Mouse (Mus musculus): ENCODE measurements around the gene Cep70. TPM values are rescaled to one million over a fixed set of nuclear protein-coding genes. Genes with fewer than 3 reads are reported as not detected.

The Cep70 gene
- polyA plus RNA-seq, 1 experiment from 2014 or later, result 14.1 TPM

DNA sequence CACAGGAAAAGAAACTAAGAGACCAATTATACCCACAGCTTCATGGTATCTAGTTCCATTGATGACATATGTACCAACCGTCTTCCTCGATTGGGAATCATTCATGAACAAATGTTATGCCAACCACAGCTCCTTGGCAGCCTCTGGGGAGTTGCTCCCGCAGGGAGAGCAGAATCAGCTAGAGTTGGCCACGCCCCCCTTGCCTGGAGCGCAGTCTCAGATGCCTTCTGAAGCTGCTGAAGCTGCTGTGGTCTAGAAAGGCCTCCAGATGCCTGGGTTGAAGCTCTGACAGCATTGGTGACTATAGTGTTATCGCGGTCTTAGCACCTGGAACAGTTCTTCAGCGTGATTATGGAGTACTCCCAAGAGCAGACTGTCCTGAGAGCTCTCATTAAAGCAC is 5.1 kb downstream of the Cep70 start:
- WGBS (ENCODE audit: missing documents), result 95% methylated on average over 8 of the region's 8 CpGs
- Histone ChIP-seq H3K79me2 (ENCODE audit: inconsistent target) (peaks cover 20% of the 10 kb centered on the region), H3K4me3 (ENCODE audit: inconsistent target) (no peak overlapping the region), H3K27ac (no peak overlapping the region), H3K36me3 (ENCODE audit: inconsistent target) (peaks cover 6% of the 10 kb centered on the region; the same call in 1 of the 2 replicates)

DNA sequence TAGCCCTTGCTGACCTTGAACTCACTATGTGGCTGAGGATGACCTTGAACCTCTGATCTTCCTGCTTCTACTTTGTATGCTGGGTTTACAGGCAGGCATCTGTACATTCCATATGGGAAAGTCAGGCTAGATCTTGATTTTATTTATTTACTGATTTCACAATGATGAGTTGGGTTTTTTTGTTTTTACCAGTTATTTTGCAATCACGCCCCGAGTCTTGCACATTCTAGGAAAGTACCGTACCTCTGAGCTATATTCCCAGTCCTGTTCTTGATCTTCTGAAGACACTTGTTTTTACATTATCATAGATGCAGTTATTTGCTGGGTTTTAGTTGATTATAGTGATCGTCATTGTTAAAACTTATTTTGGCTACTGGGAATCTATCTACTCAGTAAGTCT is 5.7 kb downstream of the Cep70 start:
- Histone ChIP-seq H3K79me2 (ENCODE audit: inconsistent target) (peaks cover 15% of the 10 kb centered on the region), H3K4me3 (ENCODE audit: inconsistent target) (no peak overlapping the region), H3K36me3 (ENCODE audit: inconsistent target) (peaks cover 8% of the 10 kb centered on the region; the same call in 1 of the 2 replicates), H3K27ac (no peak overlapping the region)
- WGBS (ENCODE audit: missing documents), result 74% methylated on average over 4 of the region's 4 CpGs

DNA sequence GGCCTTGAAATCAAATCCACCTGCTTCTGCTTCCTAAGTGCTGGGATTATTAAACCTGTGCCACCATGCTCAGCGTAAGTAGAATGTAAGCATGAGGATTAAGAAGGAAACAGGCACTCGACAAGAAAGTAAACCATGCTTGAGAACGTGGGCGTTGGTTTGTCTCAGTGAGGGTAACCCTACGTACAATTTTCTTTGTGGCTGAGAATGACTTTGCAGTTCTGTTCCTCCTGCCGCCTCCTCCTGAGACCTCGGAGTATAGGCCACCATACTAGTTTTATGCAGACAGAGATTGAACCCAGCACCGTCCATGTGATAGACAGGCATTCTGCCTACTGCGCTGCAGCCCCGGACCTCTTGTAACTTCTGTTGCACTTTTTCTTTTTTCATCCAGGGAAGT is 10.7 kb downstream of the Cep70 start:
- H3K36me3 ChIP-seq (ENCODE audit: inconsistent target), result peaks cover 33% of the 10 kb centered on the region; the same call in 1 of the 2 replicates
- 87% methylated on average over 10 of the region's 10 CpGs for WGBS (ENCODE audit: missing documents)
- no peak overlapping the region for H3K4me3 ChIP-seq (ENCODE audit: inconsistent target)
- H3K27ac ChIP-seq, result no peak overlapping the region
- H3K79me2 ChIP-seq (ENCODE audit: inconsistent target), result no peaks in the 10 kb centered on the region; the same call in 1 of the 2 replicates

DNA sequence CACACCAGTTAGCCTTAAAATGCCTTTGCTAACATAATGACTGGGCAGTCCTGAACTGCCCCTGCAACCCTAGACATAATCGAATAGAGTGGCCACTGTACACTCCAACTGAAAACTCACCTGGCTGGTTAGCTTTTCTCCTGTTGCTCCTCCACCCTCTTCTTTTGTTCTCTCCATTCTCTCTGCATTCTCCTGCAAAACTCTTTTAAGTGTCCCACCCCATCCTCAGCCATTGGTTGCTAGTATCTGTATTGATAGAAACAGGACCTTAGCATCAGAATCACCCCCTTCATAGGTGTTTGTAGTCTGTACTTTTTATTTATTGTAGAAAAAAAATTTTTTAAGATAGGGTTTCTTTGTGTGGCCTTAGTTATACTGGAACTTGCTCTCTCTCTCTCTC is 13.0 kb downstream of the Cep70 start:
- 95% methylated on average over 1 of the region's 1 CpGs for WGBS (ENCODE audit: missing documents)
- H3K79me2 ChIP-seq (ENCODE audit: inconsistent target), result no peaks in the 10 kb centered on the region; the same call in 1 of the 2 replicates
- H3K36me3 ChIP-seq (ENCODE audit: inconsistent target), result peaks cover 33% of the 10 kb centered on the region; the same call in 1 of the 2 replicates
- no peak overlapping the region for H3K27ac ChIP-seq
- no peak overlapping the region for H3K4me3 ChIP-seq (ENCODE audit: inconsistent target)

DNA sequence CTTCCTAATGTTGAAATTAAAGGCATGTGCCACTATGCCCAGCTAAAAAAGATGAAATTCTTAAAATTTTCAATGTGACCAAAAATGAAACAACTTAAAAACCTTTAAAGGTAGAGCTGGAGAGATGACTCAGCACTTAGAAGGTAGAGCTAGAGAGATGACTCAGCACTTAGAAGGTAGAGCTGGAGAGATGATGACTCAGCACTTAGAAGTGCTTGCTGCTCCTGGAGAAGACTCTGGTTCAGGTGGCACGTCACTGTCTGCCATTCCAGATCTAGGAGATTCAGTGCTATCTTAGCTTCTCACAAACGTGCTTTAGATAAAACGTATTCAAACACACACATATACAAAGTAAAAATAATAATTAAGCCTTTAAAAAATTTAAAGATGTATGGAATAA is 13.7 kb downstream of the Cep70 start:
- WGBS (ENCODE audit: missing documents), result 100% methylated on average over 2 of the region's 3 CpGs
- H3K36me3 ChIP-seq (ENCODE audit: inconsistent target), result peaks cover 33% of the 10 kb centered on the region; the same call in 1 of the 2 replicates
- no peak overlapping the region for H3K27ac ChIP-seq

DNA sequence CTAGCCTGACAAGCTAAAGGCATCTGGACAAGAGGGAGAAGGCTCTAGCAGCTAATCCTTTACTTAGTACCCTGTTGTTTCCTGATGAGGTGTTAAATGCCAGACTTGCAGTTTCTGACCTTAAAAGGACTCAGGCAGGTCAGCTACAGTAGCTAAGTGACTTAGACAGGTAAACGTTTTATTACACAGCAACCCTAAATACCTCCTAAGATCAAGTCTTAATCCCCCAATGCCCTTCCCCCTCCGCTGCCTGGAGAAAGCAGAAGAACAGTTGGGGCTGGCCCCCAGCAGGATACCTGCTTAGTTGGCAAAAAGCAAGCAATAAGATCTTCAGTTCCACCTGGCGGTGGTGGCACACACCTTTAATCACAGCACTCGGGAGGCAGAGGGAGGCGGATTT is 15.7 kb downstream of the Cep70 start:
- H3K79me2 ChIP-seq (ENCODE audit: inconsistent target), result no peaks in the 10 kb centered on the region
- WGBS (ENCODE audit: missing documents), result 95% methylated on average over 5 of the region's 5 CpGs
- no peak overlapping the region for H3K4me3 ChIP-seq (ENCODE audit: inconsistent target)
- no peak overlapping the region for H3K27ac ChIP-seq
- H3K36me3 ChIP-seq (ENCODE audit: inconsistent target), result peaks cover 41% of the 10 kb centered on the region

More for the DNA sequence above, 13.7 kb downstream of the Cep70 start:
- H3K79me2 ChIP-seq (ENCODE audit: inconsistent target), result no peaks in the 10 kb centered on the region
- no peak overlapping the region for H3K4me3 ChIP-seq (ENCODE audit: inconsistent target)

DNA sequence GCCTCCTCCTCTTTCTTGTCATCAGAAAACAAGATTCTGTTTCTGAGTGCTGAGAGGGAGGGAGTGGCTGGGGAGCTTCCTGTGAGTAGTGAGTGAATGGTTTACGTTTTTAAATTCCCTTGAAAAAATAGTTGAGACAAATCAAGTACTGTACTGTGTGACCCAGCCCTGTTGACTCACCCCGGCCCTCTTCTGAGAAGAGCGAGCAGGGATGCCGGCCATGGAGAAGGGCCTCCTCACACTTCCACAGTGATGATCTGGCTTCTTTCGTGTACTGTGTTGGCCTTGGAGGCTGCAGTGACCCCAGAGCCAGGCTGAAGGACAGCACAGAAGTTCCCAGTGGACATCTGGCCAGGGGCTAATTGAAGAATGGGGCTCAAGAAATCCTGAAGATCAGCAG is 61.1 kb downstream of the Cep70 start:
- H3K36me3 ChIP-seq (ENCODE audit: inconsistent target), result no peaks in the 10 kb centered on the region; the same call in 1 of the 2 replicates

DNA sequence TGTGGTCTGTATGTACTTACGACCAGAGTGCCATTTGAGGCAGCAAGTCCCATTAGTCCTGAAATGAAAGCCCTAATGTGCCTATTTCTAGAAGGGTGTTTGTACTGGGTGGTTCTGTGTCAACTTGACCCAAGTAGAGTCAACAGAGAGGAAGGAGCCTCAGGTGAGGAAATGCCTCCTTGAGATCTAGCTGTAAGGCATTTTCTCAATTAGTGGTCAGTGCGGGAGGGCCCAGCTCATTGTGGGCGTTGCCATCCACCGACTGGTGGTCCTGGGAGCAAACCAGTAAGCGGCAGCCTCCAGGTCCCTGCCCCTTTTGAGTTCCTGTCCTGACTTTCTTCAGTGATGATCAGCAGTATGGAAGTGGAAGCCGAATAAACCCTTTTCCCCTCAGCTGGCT is 63.1 kb downstream of the Cep70 start:
- no peak overlapping the region for H3K4me3 ChIP-seq (ENCODE audit: inconsistent target)
- H3K27ac ChIP-seq, result no peak overlapping the region
- no peaks in the 10 kb centered on the region for H3K36me3 ChIP-seq (ENCODE audit: inconsistent target)
- 89% methylated on average over 6 of the region's 6 CpGs for WGBS (ENCODE audit: missing documents)
- no peaks in the 10 kb centered on the region for H3K79me2 ChIP-seq (ENCODE audit: inconsistent target)

More for the DNA sequence above, 61.1 kb downstream of the Cep70 start:
- H3K79me2 ChIP-seq (ENCODE audit: inconsistent target), result no peaks in the 10 kb centered on the region
- H3K4me3 ChIP-seq (ENCODE audit: inconsistent target), result no peak overlapping the region
- H3K27ac ChIP-seq, result no peak overlapping the region
- 93% methylated on average over 5 of the region's 5 CpGs for whole genome bisulfite sequencing (ENCODE audit: missing documents)

DNA sequence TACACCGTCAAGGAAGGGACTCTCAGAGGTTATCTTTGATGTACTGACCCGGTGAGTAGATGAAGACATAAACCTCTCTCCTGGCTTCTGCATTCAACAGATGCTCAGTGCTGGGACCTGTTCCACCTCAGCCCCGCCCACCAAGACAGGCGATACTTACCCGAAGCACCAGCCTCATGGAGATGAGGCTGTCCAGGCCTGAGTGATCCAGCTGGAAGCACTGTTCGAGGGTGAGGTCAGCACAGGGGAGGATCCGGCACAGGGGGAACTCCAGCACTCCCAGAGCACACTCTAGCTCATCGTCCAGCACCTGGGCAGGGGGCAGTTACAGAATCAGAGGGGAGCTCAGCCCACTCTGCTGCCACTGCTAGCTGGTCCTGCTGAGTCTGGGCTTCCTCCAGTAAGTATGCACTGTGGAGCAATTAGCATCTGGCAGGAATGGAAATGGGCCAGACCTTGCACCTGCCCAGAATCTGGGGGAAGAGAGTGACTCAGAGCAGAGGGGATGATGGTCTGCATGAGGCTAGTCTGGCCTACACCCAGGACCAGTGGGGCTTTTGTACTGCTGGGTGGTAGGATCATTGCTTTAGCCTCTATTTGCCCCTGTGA is 76.3 kb downstream of the Cep70 start:
- Histone ChIP-seq H3K36me3 (ENCODE audit: inconsistent target) (no peaks in the 10 kb centered on the region), H3K4me3 (ENCODE audit: inconsistent target) (no peak overlapping the region), H3K27ac (no peak overlapping the region), H3K79me2 (ENCODE audit: inconsistent target) (no peaks in the 10 kb centered on the region)
- WGBS (ENCODE audit: missing documents), result 77% methylated on average over 8 of the region's 8 CpGs

DNA sequence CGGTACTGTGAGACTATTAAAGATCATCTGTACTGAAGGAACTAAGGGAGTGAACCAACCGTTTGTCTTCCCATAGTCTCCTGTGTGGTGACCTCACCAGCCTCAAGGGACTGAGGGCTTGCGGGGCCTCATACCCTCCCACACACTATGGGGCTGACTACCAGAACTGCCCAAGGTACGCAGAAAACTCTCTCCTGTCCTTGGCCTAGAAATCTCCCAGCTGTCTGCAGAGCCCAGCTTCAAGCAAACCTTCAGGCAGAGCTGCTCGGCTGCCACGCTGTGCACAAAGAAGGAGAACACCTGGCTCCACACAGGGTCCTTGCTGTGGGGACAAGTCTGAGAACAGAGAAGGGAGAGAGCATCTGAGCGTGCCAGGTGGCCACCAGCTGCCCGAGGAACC is 76.8 kb downstream of the Cep70 start:
- WGBS (ENCODE audit: missing documents), result 85% methylated on average over 7 of the region's 8 CpGs
- Histone ChIP-seq H3K27ac (no peak overlapping the region), H3K36me3 (ENCODE audit: inconsistent target) (no peaks in the 10 kb centered on the region), H3K4me3 (ENCODE audit: inconsistent target) (no peak overlapping the region), H3K79me2 (ENCODE audit: inconsistent target) (no peaks in the 10 kb centered on the region)

DNA sequence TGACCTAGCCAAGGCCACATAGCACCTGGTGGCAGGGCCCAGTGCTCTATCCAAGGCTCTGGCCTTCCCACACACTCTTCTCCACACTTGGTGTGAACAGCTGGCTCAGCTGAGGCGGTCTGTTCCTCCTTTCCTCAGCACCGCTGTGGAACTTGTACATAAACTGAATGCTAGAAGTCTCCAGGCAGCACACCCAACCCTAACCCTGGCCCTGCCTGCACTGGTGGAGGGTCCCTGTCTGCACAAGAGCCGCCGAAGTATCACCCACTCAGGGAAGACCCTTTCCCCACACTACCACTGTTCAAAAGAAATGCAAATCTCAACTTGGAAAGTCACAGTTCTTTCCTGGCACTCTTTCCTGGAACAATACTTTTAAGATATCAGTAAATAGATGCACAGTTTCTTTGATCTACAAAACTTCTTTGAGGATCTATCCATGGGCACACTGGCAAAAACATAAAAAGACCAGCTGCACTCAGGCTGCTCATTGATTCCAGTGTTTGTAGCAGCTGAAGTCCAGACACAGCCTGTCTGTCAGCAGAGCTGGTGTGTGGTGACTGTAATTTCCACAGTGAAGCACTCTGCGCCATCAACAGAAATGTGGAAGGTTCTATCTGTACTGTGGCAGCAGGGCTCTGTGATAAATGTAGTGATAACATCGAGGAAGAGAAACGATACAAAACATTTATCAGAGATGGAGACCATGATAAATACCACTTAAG is 82.2 kb downstream of the Cep70 start:
- Histone ChIP-seq H3K4me3 (ENCODE audit: inconsistent target) (no peak overlapping the region), H3K79me2 (ENCODE audit: inconsistent target) (no peaks in the 10 kb centered on the region), H3K27ac (no peak overlapping the region), H3K36me3 (ENCODE audit: inconsistent target) (no peaks in the 10 kb centered on the region)
- WGBS (ENCODE audit: missing documents), result 87% methylated on average over 7 of the region's 7 CpGs

DNA sequence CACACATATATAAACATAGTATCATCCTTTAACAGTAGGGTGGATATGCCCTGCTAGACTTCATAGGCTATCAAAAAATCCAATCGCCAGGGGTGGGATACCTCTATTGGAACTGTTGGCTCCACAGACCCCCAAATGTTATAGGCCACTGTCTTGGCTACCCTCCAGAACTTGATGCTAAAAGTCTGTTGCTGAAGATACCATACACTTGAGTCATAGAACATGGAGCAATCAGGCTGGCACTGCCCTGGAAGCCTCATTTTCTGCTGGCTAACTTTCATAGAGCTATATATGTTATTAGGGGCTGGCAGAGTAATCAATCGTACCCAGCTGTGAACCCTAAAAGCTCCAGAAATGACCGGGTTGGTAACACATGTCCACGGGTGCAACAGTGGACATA is 82.8 kb downstream of the Cep70 start:
- Histone ChIP-seq H3K36me3 (ENCODE audit: inconsistent target) (no peaks in the 10 kb centered on the region), H3K27ac (no peak overlapping the region), H3K4me3 (ENCODE audit: inconsistent target) (no peak overlapping the region), H3K79me2 (ENCODE audit: inconsistent target) (no peaks in the 10 kb centered on the region)
- 93% methylated on average over 4 of the region's 4 CpGs for WGBS (ENCODE audit: missing documents)

DNA sequence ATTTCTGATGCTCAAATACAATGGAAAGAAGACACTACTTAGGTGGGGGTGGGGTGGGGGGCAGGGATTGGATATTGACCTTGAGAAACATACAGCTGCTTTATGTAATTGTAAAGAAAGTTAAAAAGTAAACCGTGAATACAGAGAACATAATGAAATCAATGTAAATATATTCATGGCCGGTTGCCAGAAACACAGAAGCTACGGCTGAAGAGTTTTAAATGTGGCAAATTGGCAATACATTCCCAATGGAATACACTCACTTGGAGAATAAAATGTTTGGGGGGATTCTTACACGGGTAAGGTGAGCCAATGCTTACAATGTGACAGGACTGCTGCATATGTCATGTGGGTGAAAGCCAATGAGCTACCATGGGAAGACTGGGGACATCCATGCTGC is 83.7 kb downstream of the Cep70 start:
- Histone ChIP-seq H3K79me2 (ENCODE audit: inconsistent target) (no peaks in the 10 kb centered on the region), H3K27ac (no peak overlapping the region), H3K36me3 (ENCODE audit: inconsistent target) (no peaks in the 10 kb centered on the region), H3K4me3 (ENCODE audit: inconsistent target) (no peak overlapping the region)
- 91% methylated on average over 4 of the region's 4 CpGs for WGBS (ENCODE audit: missing documents)

DNA sequence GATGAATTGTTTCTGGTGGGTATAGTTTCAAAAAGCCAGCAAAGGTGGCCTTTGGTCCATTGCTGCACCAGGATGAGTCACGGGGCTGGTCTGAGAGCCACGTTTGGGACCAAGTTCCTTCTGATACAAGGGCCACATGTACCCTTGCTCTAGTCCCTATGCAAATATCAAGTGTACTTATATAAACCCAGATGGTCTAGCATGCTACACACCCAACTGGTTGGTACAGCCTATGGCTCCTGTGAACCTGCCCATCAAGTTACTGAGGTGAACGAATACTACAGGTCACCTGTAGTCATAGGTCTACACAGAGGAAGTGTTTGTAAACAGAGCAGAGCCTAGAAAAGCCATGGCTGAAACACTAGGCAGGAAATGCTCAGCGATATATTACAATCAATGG is 93.4 kb downstream of the Cep70 start:
- Histone ChIP-seq H3K27ac (no peak overlapping the region), H3K36me3 (ENCODE audit: inconsistent target) (no peaks in the 10 kb centered on the region), H3K4me3 (ENCODE audit: inconsistent target) (no peak overlapping the region), H3K79me2 (ENCODE audit: inconsistent target) (no peaks in the 10 kb centered on the region)
- 67% methylated on average over 4 of the region's 4 CpGs for whole genome bisulfite sequencing (ENCODE audit: missing documents)

DNA sequence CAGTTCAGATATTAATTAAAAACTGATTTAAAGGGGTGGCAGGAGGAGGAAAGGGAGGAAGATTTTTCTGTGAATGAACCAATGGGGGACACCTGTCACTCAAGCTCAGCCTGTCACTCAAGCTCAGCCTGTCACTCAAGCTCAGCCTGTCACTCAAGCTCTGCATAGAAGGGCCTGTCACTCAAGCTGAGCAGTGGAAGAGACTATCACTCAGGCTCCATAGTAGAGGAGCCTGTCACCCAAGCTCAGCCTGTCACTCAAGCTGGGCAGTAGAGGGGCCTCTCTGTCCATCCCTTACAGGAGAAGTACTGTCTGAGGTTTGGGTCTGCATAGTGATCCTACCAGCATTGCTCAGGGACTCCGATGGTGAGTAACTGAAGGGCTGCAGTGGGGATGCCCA is 95.1 kb downstream of the Cep70 start:
- WGBS (ENCODE audit: missing documents), result 100% methylated on average over 1 of the region's 1 CpGs
- no peak overlapping the region for H3K27ac ChIP-seq
- no peaks in the 10 kb centered on the region for H3K79me2 ChIP-seq (ENCODE audit: inconsistent target)

More for the DNA sequence above, 95.1 kb downstream of the Cep70 start:
- no peaks in the 10 kb centered on the region for H3K36me3 ChIP-seq (ENCODE audit: inconsistent target)
- no peak overlapping the region for H3K4me3 ChIP-seq (ENCODE audit: inconsistent target)
